Mouse (Mus musculus): ENCODE results near the gene Nalcn.
"Not testable (repeated sequence)": the region's sequence is repeated elsewhere in the genome, so short reads cannot be mapped to it uniquely, and the experiment has no call there.

Nalcn gene

DNA sequence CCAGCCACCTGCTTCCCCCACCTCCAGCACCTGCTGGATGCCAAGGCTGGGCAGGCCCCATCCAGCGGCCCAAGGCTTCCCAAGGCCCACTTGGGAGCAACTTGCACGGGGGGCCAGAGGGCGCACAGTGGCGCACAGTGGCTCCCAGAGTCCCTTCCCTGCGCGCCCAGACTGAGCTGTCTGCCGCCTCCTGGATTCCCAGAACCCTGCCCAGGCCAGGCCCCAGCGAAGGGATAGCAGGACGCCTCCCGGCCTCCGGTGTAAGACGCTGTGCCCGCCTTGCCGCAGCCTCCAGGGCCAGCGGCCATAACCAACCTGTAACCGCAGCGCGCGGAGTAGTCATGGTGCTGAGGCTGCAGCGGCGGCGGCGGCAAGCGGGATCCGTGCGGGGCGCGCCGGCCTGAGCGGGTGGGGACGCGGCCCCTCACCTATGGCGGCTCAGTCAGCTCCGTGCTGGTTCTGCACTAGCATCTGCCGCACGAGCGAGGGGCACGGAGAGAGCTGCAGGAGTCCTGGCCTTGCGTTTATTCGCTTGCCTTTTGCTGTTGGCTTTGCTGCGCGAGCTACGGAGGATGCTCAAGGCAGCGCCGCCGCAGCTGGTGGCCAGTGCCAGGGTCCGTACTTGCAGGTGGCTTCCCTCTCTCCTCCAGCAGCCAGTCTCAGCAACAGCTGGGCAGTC is at the start of gene Nalcn:
Nalcn (minus strand) TSS at position 644 of the 679 bp plus-strand sequence.
- DNase-seq = no peak

DNA sequence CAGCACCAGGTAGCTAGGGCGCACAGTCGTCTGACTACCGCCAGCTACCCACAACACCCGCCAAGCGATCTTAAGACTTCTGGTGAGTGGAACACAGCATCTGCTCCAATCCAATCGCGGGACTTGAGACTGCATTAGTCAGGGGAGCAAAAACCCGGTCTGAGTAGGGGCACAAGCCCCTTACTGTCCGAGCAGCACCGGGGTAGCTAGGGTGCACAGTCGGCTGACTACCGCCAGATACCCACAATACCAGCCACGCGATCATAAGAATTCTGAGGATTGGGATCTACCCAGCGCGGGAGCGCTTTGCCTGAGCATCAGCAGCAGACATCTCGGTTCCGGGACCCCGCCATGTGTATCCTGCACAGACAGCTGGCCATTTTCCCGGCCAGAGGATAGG is 44.1 kb upstream of the Nalcn start:
- not testable (repeated sequence) for DNase-seq

DNA sequence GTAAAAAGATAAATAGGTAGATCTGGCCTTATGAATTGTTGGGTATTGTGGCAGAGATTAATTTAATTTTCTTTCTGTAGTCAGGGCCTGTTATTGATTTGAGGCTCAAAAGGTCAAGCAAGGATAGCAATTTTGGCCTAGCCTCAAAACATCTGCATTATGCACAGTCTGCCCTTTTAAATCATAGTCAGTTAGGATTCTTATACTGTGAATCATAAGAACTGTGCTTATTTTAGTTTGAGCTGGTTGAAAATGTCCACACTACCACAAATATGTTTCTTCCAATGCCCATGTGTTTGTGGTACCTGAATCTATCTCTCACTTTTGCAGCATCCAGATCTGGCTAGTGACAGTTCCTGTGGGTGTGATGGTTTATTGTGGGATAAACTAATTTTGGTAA is 37.5 kb upstream of the Nalcn start:
- DNase-seq = no peak

DNA sequence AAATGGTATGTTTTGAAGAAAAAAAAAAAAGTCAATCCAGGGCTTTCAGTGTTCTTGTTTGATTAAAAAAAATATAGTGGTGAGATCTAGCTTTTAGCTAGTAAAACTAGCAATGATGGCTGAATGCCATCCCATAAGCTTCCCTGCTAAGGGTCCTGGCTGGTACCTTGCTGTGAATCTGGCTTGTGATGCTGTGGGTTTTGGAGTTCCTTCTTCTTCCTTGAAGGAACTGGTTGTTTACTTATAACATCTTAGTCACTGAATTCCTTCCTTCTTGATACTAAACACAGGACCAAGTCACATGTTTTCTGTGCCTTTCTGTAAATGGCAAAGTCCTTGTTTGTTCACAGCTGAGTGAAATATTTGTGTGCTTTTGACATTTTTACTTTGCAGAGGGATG is 36.3 kb upstream of the Nalcn start:
- DNase-seq = no peak

DNA sequence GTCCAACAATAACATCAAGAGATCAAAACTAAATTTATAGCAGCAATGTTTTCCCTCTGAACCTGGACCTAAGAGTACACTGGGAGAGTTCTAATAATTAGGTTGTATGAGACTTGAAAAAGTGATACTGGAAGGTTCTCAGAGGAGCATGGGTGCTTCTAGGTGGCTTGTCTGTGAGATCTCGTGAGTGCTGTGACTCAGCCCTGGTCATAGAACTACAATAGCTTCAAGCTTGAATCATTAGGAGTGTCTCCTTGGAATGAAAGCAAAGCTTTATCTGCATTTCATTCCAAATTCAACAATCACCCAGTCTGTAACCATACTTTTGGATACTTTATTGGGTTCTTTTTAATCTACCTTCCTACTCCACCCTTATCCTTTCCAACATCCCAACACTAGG is 35.4 kb upstream of the Nalcn start:
- no peak for DNase-seq

DNA sequence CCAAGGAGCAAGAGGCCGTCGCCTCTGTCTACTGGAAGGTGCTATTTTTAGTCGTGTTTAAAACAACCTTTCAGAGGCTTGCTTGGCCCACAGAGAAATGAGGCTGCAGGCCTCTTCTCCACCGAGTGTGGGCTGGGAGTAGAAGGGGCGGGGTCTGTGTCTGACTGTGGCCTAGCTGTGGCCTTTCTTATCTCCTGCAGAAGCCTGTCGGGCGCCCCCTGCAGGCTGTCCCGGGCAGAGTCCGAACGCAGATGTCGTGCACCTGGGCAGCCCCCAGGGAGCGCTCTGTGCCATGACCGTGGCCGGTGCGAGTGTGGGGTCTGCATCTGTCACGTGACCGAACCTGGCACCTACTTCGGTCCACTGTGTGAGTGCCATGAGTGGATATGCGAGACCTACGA is 34.1 kb upstream of the Nalcn start:
- DNase-seq = no peak

GRCm38 (mm10) chr14:123659921-123660385 is 33.0 kb upstream of the Nalcn start, which contains the start of gene Itgbl1:
Gene Itgbl1 (plus strand): TSS chr14:123659971.
- no peak for DNase-seq

DNA sequence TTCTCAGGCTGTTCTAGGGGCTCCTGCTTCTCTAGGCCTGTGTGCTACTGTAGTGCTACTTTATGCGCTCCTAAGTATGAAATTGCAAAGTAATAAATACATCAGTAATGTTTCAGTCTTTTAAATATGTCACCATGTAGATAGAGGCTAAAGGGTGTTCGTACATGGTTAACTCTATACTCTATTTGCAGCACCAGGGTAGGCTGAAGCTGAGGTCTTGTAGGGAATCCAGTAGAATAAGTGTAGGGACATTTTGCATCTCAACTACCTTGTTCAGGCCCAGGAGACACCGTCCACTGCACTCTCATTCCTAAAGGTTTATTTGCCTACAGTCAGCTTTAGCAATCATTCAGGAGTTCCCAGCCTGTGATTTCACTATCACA is 227 bp upstream of the Nalcn start:
- no peak for DNase-seq

DNA sequence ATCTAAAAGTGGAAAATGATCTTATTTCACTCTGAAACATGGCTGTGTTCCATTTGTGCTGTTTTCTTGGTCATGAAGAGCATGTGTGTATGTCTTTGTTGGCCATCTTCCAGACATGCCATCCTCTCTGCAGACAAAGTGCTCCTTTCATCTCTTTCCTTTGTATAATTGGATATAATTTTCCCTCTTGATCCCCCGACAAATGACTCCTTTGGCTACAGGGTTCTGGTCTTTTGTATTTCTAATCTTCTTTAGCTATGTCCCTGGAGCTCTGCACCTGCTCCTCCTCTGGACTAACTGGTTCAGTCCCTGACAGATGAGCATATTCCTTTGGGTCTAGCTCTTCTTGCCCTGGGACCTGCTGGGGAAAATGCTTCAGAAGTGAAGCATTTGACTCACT is 4.0 kb downstream of the Nalcn start:
- no peak for DNase-seq

- DNase-seq = no peak
Observed at GRCm38 (mm10) chr14:123595265-123595664, 31.7 kb downstream of the Nalcn start.

DNA sequence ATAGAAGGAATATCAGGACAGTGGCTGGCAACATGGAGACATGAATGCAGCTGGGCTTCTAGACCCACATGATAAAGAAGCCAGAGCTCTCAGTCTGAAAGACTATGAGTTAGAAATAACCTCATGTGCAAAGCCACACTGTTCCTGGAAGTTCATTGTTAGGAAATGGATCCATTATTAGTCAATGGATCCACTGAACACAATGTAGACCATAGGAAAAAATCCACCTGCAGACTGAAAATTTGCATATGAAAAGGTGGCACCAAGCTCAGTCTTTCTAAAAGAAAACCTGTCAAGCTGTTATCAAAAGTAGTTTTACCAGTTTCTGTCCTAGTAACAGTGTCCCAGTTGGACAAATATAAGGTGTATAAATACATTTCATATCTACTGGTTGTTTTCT is 39.5 kb downstream of the Nalcn start:
- DNase-seq = no peak

DNA sequence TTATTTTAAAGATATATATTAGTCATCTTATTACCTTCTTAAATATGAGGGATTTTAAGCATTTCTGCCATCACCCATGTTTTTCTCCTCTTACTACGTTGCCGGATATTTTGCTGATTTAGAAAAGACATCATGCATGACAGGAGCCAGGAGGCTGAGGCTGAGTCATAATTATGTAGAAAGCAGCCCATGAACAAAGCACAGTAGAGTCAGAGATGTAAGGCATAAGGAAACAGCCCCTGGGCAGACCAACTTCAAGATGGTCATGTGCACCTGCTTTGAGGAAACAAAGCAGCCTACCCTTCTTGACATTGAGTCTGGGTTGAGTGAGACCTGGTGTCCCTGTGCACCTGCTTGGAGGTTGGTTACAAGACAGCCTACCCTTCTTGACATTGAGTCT is 44.5 kb downstream of the Nalcn start:
- no peak for DNase-seq

- DNase-seq = no peak
Observed at GRCm38 (mm10) chr14:123575356-123575755, 51.6 kb downstream of the Nalcn start.

DNA sequence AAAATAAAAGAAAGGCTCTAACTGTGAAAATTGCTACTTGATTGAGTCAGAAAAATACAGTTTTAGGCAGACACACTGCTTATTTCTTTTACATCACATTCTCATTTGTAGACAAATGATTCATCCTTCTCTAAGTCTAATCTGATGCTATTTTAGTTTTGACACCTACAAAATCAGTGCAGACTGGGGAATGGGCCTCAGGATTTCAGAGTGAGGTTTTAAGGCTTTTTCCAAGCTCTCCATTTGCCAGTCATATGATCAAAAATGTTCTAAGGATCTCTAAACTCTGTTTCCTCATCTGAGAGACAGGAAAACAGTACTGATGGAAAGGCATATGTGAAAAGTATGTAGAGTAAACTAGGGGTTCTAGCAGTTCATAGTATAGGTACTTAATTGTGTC is 52.0 kb downstream of the Nalcn start:
- no peak for DNase-seq

GRCm38 (mm10) chr14:123566599-123566998 is 60.3 kb downstream of the Nalcn start:
- DNase-seq = no peak

- no peak for DNase-seq
Observed at GRCm38 (mm10) chr14:123555533-123555932, 71.4 kb downstream of the Nalcn start.

- no peak for DNase-seq
Observed at GRCm38 (mm10) chr14:123554936-123555335, 72.0 kb downstream of the Nalcn start.

GRCm38 (mm10) chr14:123542362-123542761 is 84.6 kb downstream of the Nalcn start:
- no peak for DNase-seq

GRCm38 (mm10) chr14:123535636-123536035 is 91.3 kb downstream of the Nalcn start:
- DNase-seq = no peak

GRCm38 (mm10) chr14:123533000-123533399 is 93.9 kb downstream of the Nalcn start:
- DNase-seq = no peak

- DNase-seq = no peak
Observed at GRCm38 (mm10) chr14:123531271-123531670, 95.7 kb downstream of the Nalcn start.

DNA sequence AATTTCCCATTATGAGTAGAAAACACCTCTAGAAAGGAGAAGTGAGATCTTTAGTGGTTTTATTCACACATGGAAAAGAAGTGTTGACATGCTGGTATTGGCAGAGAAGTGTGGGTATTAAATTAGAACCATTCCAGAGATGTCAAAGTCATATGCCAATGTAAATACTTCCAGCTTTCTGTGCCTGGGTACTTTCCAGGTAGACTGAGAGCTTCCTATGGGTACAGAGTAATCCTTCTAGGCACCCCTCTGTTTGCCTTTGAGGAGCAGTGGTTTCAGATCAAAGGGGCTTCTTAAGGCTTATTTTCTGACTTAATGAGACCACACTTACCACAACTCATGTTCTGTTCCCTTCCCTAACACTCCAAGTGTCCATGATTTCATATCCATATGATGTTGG is 97.8 kb downstream of the Nalcn start:
- no peak for DNase-seq

DNA sequence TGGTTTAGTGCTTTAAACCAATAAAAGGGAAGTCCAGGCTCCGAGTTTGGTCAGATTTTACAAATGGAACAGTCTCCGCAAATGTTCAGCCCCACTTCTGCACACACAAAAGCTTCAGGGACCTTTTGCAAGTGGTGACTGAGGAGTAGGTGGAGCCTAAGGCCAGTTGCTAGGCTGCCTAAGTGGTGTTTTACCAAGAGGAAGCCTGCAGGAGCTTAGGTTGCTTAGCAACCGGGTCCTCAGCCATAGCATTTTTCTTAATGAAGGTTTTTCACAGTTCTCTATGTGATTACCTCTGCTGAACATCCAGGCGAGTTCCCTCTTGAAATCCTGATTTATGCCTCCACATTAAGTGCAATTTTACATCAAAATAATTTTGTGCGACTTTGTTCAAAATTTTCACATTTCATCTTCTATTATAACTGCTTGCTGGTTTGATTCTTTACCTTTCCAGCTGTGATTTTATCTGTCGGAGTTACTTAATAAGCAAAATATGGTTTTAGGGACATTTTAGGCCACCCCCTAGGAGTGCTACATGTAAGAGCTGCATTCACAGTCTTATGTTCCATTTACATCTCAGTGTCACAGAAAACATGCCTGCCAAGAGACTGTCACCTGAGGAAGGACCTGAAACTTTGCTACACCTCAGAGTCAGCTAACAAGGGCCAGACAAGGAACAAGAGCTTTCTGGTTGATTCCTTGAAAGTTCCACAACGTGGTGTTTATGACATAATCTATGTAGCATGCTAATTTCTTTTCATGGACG is 113.4 kb downstream of the Nalcn start:
- no peak for DNase-seq

- DNase-seq = no peak
Observed at GRCm38 (mm10) chr14:123512923-123513322, 114.0 kb downstream of the Nalcn start.
